Mouse (Mus musculus) CH12.LX (cell line): ENCODE results near the gene Olfr1450.

Source experiments
- CTCF ChIP-seq, 2 experiments: IDR thresholded peaks in 1 of 2; conservative IDR thresholded peaks in 1 of 2; 2 replicates each; pipeline ENCODE4 v1.5.1; 2011 to 2012; ENCODE audit warnings: low read depth in 2 of 2, low read length in 2 of 2, improper control_type of control experiment in 1 of 2, inconsistent platforms in 1 of 2, mild to moderate bottlenecking in 1 of 2, moderate library complexity in 1 of 2
- EP300 ChIP-seq: IDR thresholded peaks from 2 replicates; pipeline ENCODE4 v1.6.1; 2011; ENCODE audit warnings: low read length, improper control_type of control experiment
- MAFK ChIP-seq: IDR thresholded peaks from 2 replicates; pipeline ENCODE4 v1.6.1; 2011; ENCODE audit warnings: low read length, improper control_type of control experiment; ENCODE audit not compliant: insufficient replicate concordance
- MAX ChIP-seq: IDR thresholded peaks from 2 replicates; pipeline ENCODE4 v1.6.1; 2011; ENCODE audit warnings: low read length, improper control_type of control experiment
- MXI1 ChIP-seq: IDR thresholded peaks from 2 replicates; pipeline ENCODE4 v1.6.1; 2011; ENCODE audit warnings: mild to moderate bottlenecking, low read depth, low read length, improper control_type of control experiment
- MYC ChIP-seq: IDR thresholded peaks from 2 replicates; pipeline ENCODE4 v1.6.1; 2011; ENCODE audit warnings: low read depth, mild to moderate bottlenecking, improper control_type of control experiment, low read length
- NRF1 ChIP-seq: IDR thresholded peaks from 2 replicates; pipeline ENCODE4 v1.6.1; 2014; ENCODE audit warnings: low read depth, mild to moderate bottlenecking, inconsistent platforms, low read length, improper control_type of control experiment, moderate library complexity
- POLR2A ChIP-seq: IDR thresholded peaks from 2 replicates; pipeline ENCODE4 v1.6.1; 2011; ENCODE audit warnings: low read depth, mild to moderate bottlenecking, improper control_type of control experiment, low read length
- POLR2AphosphoS2 ChIP-seq: IDR thresholded peaks from 2 replicates; pipeline ENCODE4 v1.6.1; 2011; ENCODE audit warnings: low read depth, low read length, improper control_type of control experiment
- SMC3 ChIP-seq: IDR thresholded peaks from 2 replicates; pipeline ENCODE4 v1.6.1; 2011; ENCODE audit warnings: low read depth, low read length, improper control_type of control experiment
- TCF12 ChIP-seq: IDR thresholded peaks from 2 replicates; pipeline ENCODE4 v1.6.1; 2014; ENCODE audit warnings: low read depth, mild to moderate bottlenecking, inconsistent platforms, low read length, improper control_type of control experiment
- USF2 ChIP-seq: conservative IDR thresholded peaks from 2 replicates; pipeline ENCODE4 v1.6.1; 2011; ENCODE audit warnings: low read depth, low read length, improper control_type of control experiment
- ZMIZ1 ChIP-seq: IDR thresholded peaks from 2 replicates; pipeline ENCODE4 v1.6.1; 2012; ENCODE audit warnings: low read depth, mild to moderate bottlenecking, inconsistent platforms, low read length, improper control_type of control experiment

DNA sequence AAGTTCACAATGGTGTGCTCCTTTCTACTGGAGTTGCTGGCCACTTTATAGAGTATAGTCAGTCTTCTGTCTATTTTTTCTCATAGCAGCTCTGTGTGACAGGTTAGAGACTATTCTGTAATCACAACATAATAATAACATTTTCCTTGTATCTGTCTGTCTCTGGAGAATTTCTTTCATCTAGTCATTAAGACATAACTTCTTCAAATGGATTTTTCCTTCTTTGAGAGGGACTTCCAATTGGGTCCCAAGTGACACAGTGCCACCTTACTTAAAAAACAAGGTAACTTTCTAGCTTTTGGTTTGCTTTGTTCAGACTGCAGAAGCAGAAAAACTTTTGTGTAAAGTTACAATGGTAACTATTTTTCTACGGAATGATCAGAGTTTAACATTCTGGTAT, at the start of gene Olfr1450:
- TF ChIP-seq ZMIZ1: no peak
- TF ChIP-seq MAX: no peak
- TF ChIP-seq EP300: no peak
- TF ChIP-seq NRF1: no peak
- TF ChIP-seq POLR2A: no peak
- no peak for TF ChIP-seq CTCF (conservative IDR thresholded peaks at IDR 0.05 in 1 of 2, IDR thresholded peaks at IDR 0.05 in 1 of 2; ENCODE audit: low read depth in 2 of 2, low read length in 2 of 2)
- TF ChIP-seq USF2: no peak
- TF ChIP-seq POLR2AphosphoS2: no peak
- TF ChIP-seq SMC3: no peak
- no peak for TF ChIP-seq MXI1
- TF ChIP-seq TCF12: no peak
- no peak for TF ChIP-seq MAFK
- no peak for TF ChIP-seq MYC
